12 mouse cellular contexts compared by ENCODE assay signal in genomic region chr5:22093157-22093865, GRCm38 (mm10).
DNase-seq lines count a peak whose midpoint lies in the region; ATAC-seq and TF ChIP-seq lines count a peak whose summit lies in the region.
"Had no signal": no experiment of that assay in that cellular context is flagged by ENCODE, and none has a peak within 500 bp of the region (broad histone marks: within the 10 kb centered on the region; RNA-seq: fewer than 3 reads in every experiment).

No protein-coding gene starts in this region.

- no peak; the same call in 1 of the 2 replicates for ATAC-seq in forebrain, embryonic 11.5 days (replicated peaks; ENCODE audit: low FRiP score)
- ATAC-seq in hindbrain, postnatal 0 days: peak; percentile 90

- no peaks in the 10 kb centered on the region for H3K27me3 ChIP-seq in forebrain, embryonic 11.5 days (ENCODE audit: control insufficient read depth, insufficient read depth, low read length)
- H3K27me3 ChIP-seq in forebrain, embryonic 10.5 days (ENCODE audit: poor library complexity, severe bottlenecking): no peaks in the 10 kb centered on the region
- H3K27me3 ChIP-seq in hindbrain, postnatal 0 days (ENCODE audit: insufficient read depth, low read length): no peaks in the 10 kb centered on the region
- H3K27me3 ChIP-seq: limb, embryonic 12.5 days; lung, embryonic 15.5 days had no signal

- H3K36me3 ChIP-seq in forebrain, embryonic 11.5 days (ENCODE audit: control insufficient read depth, insufficient read depth, low read length): no peaks in the 10 kb centered on the region
- H3K36me3 ChIP-seq in forebrain, embryonic 10.5 days (replicated peaks): no peaks in the 10 kb centered on the region
- no peaks in the 10 kb centered on the region for H3K36me3 ChIP-seq in hindbrain, postnatal 0 days (ENCODE audit: insufficient read depth, low read length)
- H3K36me3 ChIP-seq: limb, embryonic 12.5 days; lung, embryonic 15.5 days had no signal

- intact Hi-C loops in heart, postnatal 14 days (cut with DNase I): no loop called here

- no peak for DNase-seq in forebrain, embryonic 11.5 days (ENCODE audit: low spot score)
- no peak for DNase-seq in forebrain, embryonic 10.5 days (ENCODE audit: extremely low spot score, low spot score)
- peak; percentile 91 for DNase-seq in brain, embryonic 14.5 days (ENCODE audit: low read depth)
- peak; percentile 9 for DNase-seq in embryo, embryonic 9.5 days (ENCODE audit: extremely low spot score)
- DNase-seq in hindbrain, postnatal 0 days (ENCODE audit: low spot score): peak; percentile 81
- DNase-seq in thymus, adult 18-20 months: no peak
- DNase-seq in right cerebral cortex, postnatal 14 days: no peak
- no peak for DNase-seq in heart, postnatal 14 days
- DNase-seq: kidney, adult 11 months had no signal

- H3K27ac ChIP-seq in forebrain, embryonic 11.5 days (ENCODE audit: low read depth, low read length): 0 out of 2 replicates have a peak overlapping the region, but pooled peaks have one; percentile 50
- no peak overlapping the region for H3K27ac ChIP-seq in forebrain, embryonic 10.5 days
- peak overlapping the region; percentile 38; the same call in 1 of the 2 replicates for H3K27ac ChIP-seq in hindbrain, postnatal 0 days
- H3K27ac ChIP-seq: limb, embryonic 12.5 days; lung, embryonic 15.5 days had no signal

- H3K4me3 ChIP-seq in forebrain, embryonic 11.5 days (ENCODE audit: low read depth, low read length): no peak overlapping the region
- H3K4me3 ChIP-seq in forebrain, embryonic 10.5 days: no peak overlapping the region
- no peak overlapping the region for H3K4me3 ChIP-seq in hindbrain, postnatal 0 days (ENCODE audit: low read length)
- H3K4me3 ChIP-seq: limb, embryonic 12.5 days; lung, embryonic 15.5 days had no signal

- WGBS in forebrain, embryonic 11.5 days: 65% methylated on average over 9 of the region's 9 CpGs
- WGBS in forebrain, embryonic 10.5 days: 75% methylated on average over 9 of the region's 9 CpGs
- WGBS in hindbrain, postnatal 0 days: 42% methylated on average over 9 of the region's 9 CpGs

- no peak for TF ChIP-seq CTCF in brain, embryonic 14.5 days (IDR thresholded peaks at IDR 0.05; ENCODE audit: borderline replicate concordance, extremely low read depth, insufficient read depth, insufficient read length)
- peak; percentile 1; the same call in 1 of the 2 replicates for TF ChIP-seq CTCF in hindbrain, postnatal 0 days (IDR thresholded peaks at IDR 0.05; ENCODE audit: low read depth)

- H3K9ac ChIP-seq in forebrain, embryonic 11.5 days (ENCODE audit: low read length): no peak overlapping the region
- H3K9ac ChIP-seq in hindbrain, postnatal 0 days (replicated peaks; ENCODE audit: low read length): no peak overlapping the region
- H3K9ac ChIP-seq: limb, embryonic 12.5 days; lung, embryonic 15.5 days had no signal

- TF ChIP-seq POLR2A in brain, embryonic 14.5 days (IDR thresholded peaks at IDR 0.05; ENCODE audit: borderline replicate concordance, extremely low read depth, insufficient read depth, insufficient read length, poor library complexity, severe bottlenecking): no peak

- H3K4me1 ChIP-seq in forebrain, embryonic 11.5 days (replicated peaks; ENCODE audit: control insufficient read depth, insufficient read depth, low read length): peaks cover 1% of the 10 kb centered on the region; the same call in 1 of the 2 replicates
- H3K4me1 ChIP-seq in forebrain, embryonic 10.5 days: peaks cover 22% of the 10 kb centered on the region
- no peaks in the 10 kb centered on the region for H3K4me1 ChIP-seq in hindbrain, postnatal 0 days (ENCODE audit: insufficient read depth, low read length)
- H3K4me1 ChIP-seq: lung, embryonic 15.5 days had no signal

- no peaks in the 10 kb centered on the region for H3K9me3 ChIP-seq in forebrain, embryonic 11.5 days (ENCODE audit: control insufficient read depth, low read length)
- no peaks in the 10 kb centered on the region for H3K9me3 ChIP-seq in forebrain, embryonic 10.5 days
- no peaks in the 10 kb centered on the region for H3K9me3 ChIP-seq in hindbrain, postnatal 0 days (ENCODE audit: low read length)
- H3K9me3 ChIP-seq: limb, embryonic 12.5 days; lung, embryonic 15.5 days had no signal

- H3K4me2 ChIP-seq in forebrain, embryonic 11.5 days (ENCODE audit: low read depth, low read length, severe bottlenecking): no peak overlapping the region
- H3K4me2 ChIP-seq in hindbrain, postnatal 0 days (ENCODE audit: low read depth, low read length): no peak overlapping the region
- H3K4me2 ChIP-seq: heart, embryonic 11.5 days; limb, embryonic 12.5 days; lung, embryonic 15.5 days had no signal

Comparison
In these comparisons a context has a peak if more than half of its experiments do, and no peak if none do; other contexts are left out.
1. DNase-seq: peak in brain, embryonic 14.5 days (single experiment), embryo, embryonic 9.5 days (single experiment) and hindbrain, postnatal 0 days (single experiment); none in forebrain, embryonic 11.5 days (single experiment), forebrain, embryonic 10.5 days (single experiment), thymus, adult 18-20 months (0 of 2), right cerebral cortex, postnatal 14 days (single experiment) and heart, postnatal 14 days (0 of 2).